Mouse (Mus musculus) right cerebral cortex, postnatal 36 days (tissue): Measurements from ENCODE around the gene Vsig8.

ENCODE experiments used
- DNase-seq, 2 experiments: peaks; one replicate each; pipeline ENCODE4 v3.0.0; 2022; ENCODE audit warnings: low spot score in 2 of 2, mixed read lengths in 1 of 2

The Vsig8 gene

GRCm38 (mm10) chr1:172555638-172556037 is at the start of gene Vsig8:
Gene Vsig8 (plus strand): TSS chr1:172555938.
- DNase-seq, result no peak

- no peak for DNase-seq
Observed at GRCm38 (mm10) chr1:172507001-172507400, 48.7 kb upstream of the Vsig8 start.

GRCm38 (mm10) chr1:172507701-172508100 is 48.0 kb upstream of the Vsig8 start:
- no peak for DNase-seq

GRCm38 (mm10) chr1:172508172-172508571 is 47.6 kb upstream of the Vsig8 start:
- no peak for DNase-seq

GRCm38 (mm10) chr1:172509235-172509634 is 46.5 kb upstream of the Vsig8 start:
- DNase-seq, result no peak

GRCm38 (mm10) chr1:172509983-172510382 is 45.8 kb upstream of the Vsig8 start:
- DNase-seq, result no peak

GRCm38 (mm10) chr1:172510421-172510972 is 45.2 kb upstream of the Vsig8 start:
- DNase-seq, result no peak

GRCm38 (mm10) chr1:172512962-172513361 is 42.8 kb upstream of the Vsig8 start:
- DNase-seq, result no peak

- no peak for DNase-seq
Observed at GRCm38 (mm10) chr1:172513525-172514212, 42.1 kb upstream of the Vsig8 start.

- no peak for DNase-seq
Observed at GRCm38 (mm10) chr1:172514213-172514529, 41.6 kb upstream of the Vsig8 start.

GRCm38 (mm10) chr1:172514551-172515268 is 41.0 kb upstream of the Vsig8 start:
- DNase-seq, result no peak

GRCm38 (mm10) chr1:172515396-172515795 is 40.3 kb upstream of the Vsig8 start:
- no peak for DNase-seq

GRCm38 (mm10) chr1:172518013-172518412 is 37.7 kb upstream of the Vsig8 start:
- no peak for DNase-seq

- no peak for DNase-seq
Observed at GRCm38 (mm10) chr1:172519644-172520043, 36.1 kb upstream of the Vsig8 start.

GRCm38 (mm10) chr1:172520576-172521440 is 34.9 kb upstream of the Vsig8 start, which contains the start of gene Cfap45:
Gene Cfap45 (plus strand): TSS chr1:172520801.
- peak; percentile 75 to 78 for DNase-seq

- no peak for DNase-seq
Observed at GRCm38 (mm10) chr1:172522524-172522923, 33.2 kb upstream of the Vsig8 start.

GRCm38 (mm10) chr1:172523699-172524101 is 32.0 kb upstream of the Vsig8 start:
- DNase-seq, result no peak

GRCm38 (mm10) chr1:172525027-172525764 is 30.5 kb upstream of the Vsig8 start:
- no peak for DNase-seq

GRCm38 (mm10) chr1:172525971-172526370 is 29.8 kb upstream of the Vsig8 start:
- DNase-seq, result no peak

- DNase-seq, result no peak
Observed at GRCm38 (mm10) chr1:172526380-172527081, 29.2 kb upstream of the Vsig8 start.

GRCm38 (mm10) chr1:172527431-172527830 is 28.3 kb upstream of the Vsig8 start:
- DNase-seq, result no peak
